Mouse (Mus musculus) CH12.LX (cell line): ENCODE measurements around the gene Tcp11l1.

Source experiments
- CTCF ChIP-seq, 2 experiments: IDR thresholded peaks in 1 of 2; conservative IDR thresholded peaks in 1 of 2; 2 replicates each; pipeline ENCODE4 v1.5.1; 2011 to 2012; ENCODE audit warnings: low read depth in 2 of 2, low read length in 2 of 2, improper control_type of control experiment in 1 of 2, inconsistent platforms in 1 of 2, mild to moderate bottlenecking in 1 of 2, moderate library complexity in 1 of 2
- EP300 ChIP-seq: IDR thresholded peaks from 2 replicates; pipeline ENCODE4 v1.6.1; 2011; ENCODE audit warnings: low read length, improper control_type of control experiment
- SIN3A ChIP-seq: IDR thresholded peaks from 2 replicates; pipeline ENCODE4 v1.6.1; 2012; ENCODE audit warnings: low read length, improper control_type of control experiment, inconsistent platforms

- no peak for TF ChIP-seq SIN3A
- no peak for TF ChIP-seq EP300
- TF ChIP-seq CTCF (conservative IDR thresholded peaks at IDR 0.05 in 1 of 2, IDR thresholded peaks at IDR 0.05 in 1 of 2; ENCODE audit: low read depth in 2 of 2, low read length in 2 of 2), result no peak
Measured at GRCm38 (mm10) chr2:104714254-104714691, 2.3 kb upstream of the Tcp11l1 start.
